Mouse (Mus musculus): ENCODE data around the gene Corin. TPM values are rescaled to one million over a fixed set of nuclear protein-coding genes. Genes with fewer than 3 reads are reported as not detected.
A peak's percentile ranks its signal among the peaks of the same experiment; 100 is the strongest.

The Corin gene
- polyA plus RNA-seq, 1 experiment from 2014 or later: 0.45 TPM

DNA sequence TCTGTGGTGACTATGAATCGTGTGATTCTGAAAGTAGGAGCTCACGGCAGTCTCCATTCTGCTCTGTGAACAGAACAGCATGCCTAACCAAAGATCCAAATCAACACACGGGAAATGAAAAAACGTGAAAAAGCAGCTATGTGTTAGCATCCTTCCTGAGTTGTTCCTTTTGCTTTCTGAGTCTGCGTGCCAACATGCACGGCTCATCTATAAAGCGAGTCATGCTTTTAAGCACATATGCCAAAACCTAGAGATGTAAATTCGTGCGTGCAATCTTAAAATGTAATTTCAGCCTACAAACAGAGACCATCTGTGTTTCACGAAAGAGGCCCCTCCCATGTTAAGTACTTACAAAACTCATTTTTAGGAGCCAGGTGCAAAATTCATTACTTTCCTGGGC, 171.4 kb downstream of the Corin start:
- in situ Hi-C loops (cut with MboI; ENCODE audit: low pct_unique_long_range_greater_than_20kb): no loop called here
- ChIA-PET POLR2A (no interaction called here), CTCF (interaction anchor here (0.8 to 1.6 kb wide), 5 partner anchors 10 to 187 kb away, joined by 3 to 4 read pairs (median 3); no protein-coding TSS in a partner anchor)
- ATAC-seq (no peak), DNase-seq (ENCODE audit: low read depth, low spot score) (no peak)
- no peaks in the 10 kb centered on the region for H3K27me3 ChIP-seq
- no peak for TF ChIP-seq CTCF (IDR thresholded peaks at IDR 0.05)

GRCm38 (mm10) chr5:72331217-72331616, 173.1 kb downstream of the Corin start:
- ATAC-seq (no peak), DNase-seq (ENCODE audit: low read depth, low spot score) (no peak)
- no peaks in the 10 kb centered on the region for H3K27me3 ChIP-seq
- no peak for TF ChIP-seq CTCF (IDR thresholded peaks at IDR 0.05)
- CTCF ChIA-PET: interaction anchor here (0.8 kb wide), 1 partner anchor 11 kb away, joined by 3 read pairs; no protein-coding TSS in a partner anchor
- POLR2A ChIA-PET: interaction anchor here (0.5 kb wide), 1 partner anchor 344 kb away, joined by 6 read pairs; no protein-coding TSS in a partner anchor
- in situ Hi-C loops (cut with MboI; ENCODE audit: low pct_unique_long_range_greater_than_20kb): no loop called here

DNA sequence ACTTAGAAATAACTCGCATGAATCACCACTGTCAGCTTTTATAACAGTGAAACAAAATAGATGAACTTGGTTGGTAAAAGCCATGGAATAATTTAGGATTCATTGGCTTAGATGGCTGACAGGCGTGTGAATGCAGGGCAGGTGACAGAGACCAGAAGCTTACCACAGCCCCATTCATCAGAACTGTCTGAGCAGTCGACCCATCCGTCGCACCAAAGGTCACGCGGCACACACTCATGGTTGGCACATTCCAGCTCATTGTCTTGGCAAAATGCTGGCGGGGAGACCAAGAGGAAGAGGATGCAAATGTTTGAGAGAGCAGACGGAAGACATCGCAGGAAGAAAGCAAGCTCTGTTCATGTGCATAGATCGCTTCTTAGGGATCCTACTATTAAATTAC, 173.6 kb downstream of the Corin start:
- POLR2A ChIA-PET: interaction anchor here (0.5 kb wide), 1 partner anchor 345 kb away, joined by 6 read pairs; no protein-coding TSS in a partner anchor
- in situ Hi-C loops (cut with MboI; ENCODE audit: low pct_unique_long_range_greater_than_20kb): no loop called here
- H3K27me3 ChIP-seq: no peaks in the 10 kb centered on the region
- CTCF ChIA-PET: interaction anchor here (0.9 to 1.6 kb wide), 2 partner anchors 11 to 380 kb away, joined by 3 to 4 read pairs; no protein-coding TSS in a partner anchor
- TF ChIP-seq CTCF (IDR thresholded peaks at IDR 0.05): no peak
- no peak for ATAC-seq
- no peak for DNase-seq (ENCODE audit: low read depth, low spot score)

DNA sequence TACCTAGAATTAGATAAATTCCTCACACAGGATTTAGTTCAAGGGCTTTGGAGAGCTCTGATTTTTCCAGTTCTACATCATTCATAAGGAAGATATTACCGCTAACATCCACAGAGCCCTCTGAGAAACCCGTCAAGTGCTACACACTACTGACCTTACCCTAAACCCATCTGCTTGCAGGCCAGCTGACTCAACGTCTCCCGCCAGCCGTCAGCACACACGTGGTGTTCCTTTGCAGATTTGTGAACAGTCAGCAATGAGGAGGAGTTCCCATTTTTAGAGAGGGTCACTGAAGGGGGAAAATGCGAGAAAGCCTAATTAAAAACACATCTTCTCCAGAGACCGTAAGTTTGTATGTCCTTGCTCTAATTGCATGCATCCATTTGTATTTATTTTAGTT, 174.8 kb downstream of the Corin start:
- POLR2A ChIA-PET: no interaction called here
- in situ Hi-C loops (cut with MboI; ENCODE audit: low pct_unique_long_range_greater_than_20kb): no loop called here
- CTCF ChIA-PET: interaction anchor here (1.6 kb wide), 1 partner anchor 381 kb away, joined by 3 read pairs; no protein-coding TSS in a partner anchor
- ATAC-seq: no peak
- DNase-seq (ENCODE audit: low read depth, low spot score): no peak
- TF ChIP-seq CTCF (IDR thresholded peaks at IDR 0.05): no peak
- no peaks in the 10 kb centered on the region for H3K27me3 ChIP-seq

DNA sequence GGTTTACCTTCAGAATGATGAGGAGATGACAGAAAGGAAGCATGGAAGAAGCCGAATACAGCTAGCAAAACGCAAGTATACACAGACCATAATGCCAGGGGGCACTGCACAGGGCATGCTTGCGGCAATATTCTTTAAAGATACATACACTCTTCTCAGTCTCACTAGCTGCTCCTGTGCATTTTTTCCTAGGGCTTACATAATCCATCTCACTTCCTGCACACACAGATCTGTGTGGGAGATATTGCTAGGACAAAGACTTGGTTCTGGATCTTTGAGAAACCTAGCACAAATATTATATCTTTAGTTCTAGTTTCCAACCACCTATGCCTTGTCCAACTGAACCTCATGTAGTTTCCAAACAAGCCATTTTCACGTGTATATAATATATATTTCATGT, 189.0 kb downstream of the Corin start:
- no peak for ATAC-seq
- no peak for TF ChIP-seq CTCF (IDR thresholded peaks at IDR 0.05)
- no peaks in the 10 kb centered on the region for H3K27me3 ChIP-seq
- in situ Hi-C loops (cut with MboI; ENCODE audit: low pct_unique_long_range_greater_than_20kb): no loop called here
- DNase-seq (ENCODE audit: low read depth, low spot score): no peak
- POLR2A ChIA-PET: no interaction called here
- CTCF ChIA-PET: no interaction called here

- DNase-seq (ENCODE audit: low read depth, low spot score): no peak
- in situ Hi-C loops (cut with MboI; ENCODE audit: low pct_unique_long_range_greater_than_20kb): no loop called here
- ATAC-seq: no peak
- ChIA-PET POLR2A (no interaction called here), CTCF (no interaction called here)
- TF ChIP-seq CTCF (IDR thresholded peaks at IDR 0.05): no peak
- no peaks in the 10 kb centered on the region for H3K27me3 ChIP-seq
Observed at GRCm38 (mm10) chr5:72298418-72299104, 205.7 kb downstream of the Corin start.

- ATAC-seq (no peak), DNase-seq (ENCODE audit: low read depth, low spot score) (no peak)
- ChIA-PET POLR2A (no interaction called here), CTCF (interaction anchor here (1.2 to 1.8 kb wide), 3 partner anchors 10 to 14 kb away, joined by 4 to 5 read pairs (median 5); no protein-coding TSS in a partner anchor)
- TF ChIP-seq CTCF (IDR thresholded peaks at IDR 0.05): no peak
- in situ Hi-C loops (cut with MboI; ENCODE audit: low pct_unique_long_range_greater_than_20kb): no loop called here
- H3K27me3 ChIP-seq: no peaks in the 10 kb centered on the region
Observed at GRCm38 (mm10) chr5:72285077-72285476, 219.2 kb downstream of the Corin start.

DNA sequence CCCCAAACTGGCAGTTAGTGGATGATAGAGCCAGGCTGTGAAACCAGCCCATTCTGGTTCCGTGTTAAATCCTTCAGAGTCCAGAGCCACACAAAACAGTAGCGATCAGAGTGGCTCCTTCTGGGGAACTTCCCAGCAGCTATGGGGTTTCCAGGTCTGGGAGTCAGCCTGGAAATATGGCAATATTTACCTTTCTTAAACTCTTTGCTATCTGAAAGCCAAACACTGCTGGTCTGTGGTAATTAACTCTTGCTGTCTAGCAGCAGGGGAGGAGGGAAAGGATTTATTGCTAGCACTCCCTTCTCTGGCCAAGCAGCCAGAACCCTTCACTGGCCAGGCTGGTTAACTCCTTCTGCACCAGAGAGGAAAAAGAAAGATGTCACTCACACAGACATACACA, 221.4 kb downstream of the Corin start:
- ATAC-seq: no peak
- no peaks in the 10 kb centered on the region for H3K27me3 ChIP-seq
- no peak for TF ChIP-seq CTCF (IDR thresholded peaks at IDR 0.05)
- DNase-seq (ENCODE audit: low read depth, low spot score): no peak
- CTCF ChIA-PET: no interaction called here
- POLR2A ChIA-PET: no interaction called here
- in situ Hi-C loops (cut with MboI; ENCODE audit: low pct_unique_long_range_greater_than_20kb): no loop called here

GRCm38 (mm10) chr5:72269652-72270051, 234.6 kb downstream of the Corin start:
- in situ Hi-C loops (cut with MboI; ENCODE audit: low pct_unique_long_range_greater_than_20kb): loop anchor here (5.0 to 25.0 kb wide), 2 partner anchors 97 to 757 kb away; no protein-coding TSS in a partner anchor
- CTCF ChIA-PET: interaction anchor here (0.9 to 1.7 kb wide), 5 partner anchors 16 to 97 kb away, joined by 3 to 9 read pairs (median 5); no protein-coding TSS in a partner anchor
- POLR2A ChIA-PET: no interaction called here
- H3K27me3 ChIP-seq: no peaks in the 10 kb centered on the region
- DNase-seq (ENCODE audit: low read depth, low spot score): no peak
- ATAC-seq: no peak
- peak; percentile 64 for TF ChIP-seq CTCF (IDR thresholded peaks at IDR 0.05)

GRCm38 (mm10) chr5:72269204-72269603, 235.1 kb downstream of the Corin start:
- no peaks in the 10 kb centered on the region for H3K27me3 ChIP-seq
- no peak for TF ChIP-seq CTCF (IDR thresholded peaks at IDR 0.05)
- POLR2A ChIA-PET: no interaction called here
- CTCF ChIA-PET: interaction anchor here (0.9 to 1.7 kb wide), 5 partner anchors 16 to 96 kb away, joined by 3 to 9 read pairs (median 5); no protein-coding TSS in a partner anchor
- DNase-seq (ENCODE audit: low read depth, low spot score): no peak
- in situ Hi-C loops (cut with MboI; ENCODE audit: low pct_unique_long_range_greater_than_20kb): loop anchor here (5.0 to 25.0 kb wide), 2 partner anchors 97 to 757 kb away; no protein-coding TSS in a partner anchor
- ATAC-seq: no peak

GRCm38 (mm10) chr5:72266955-72267535, 237.2 kb downstream of the Corin start:
- no peaks in the 10 kb centered on the region for H3K27me3 ChIP-seq
- DNase-seq (ENCODE audit: low read depth, low spot score): no peak
- ChIA-PET POLR2A (no interaction called here), CTCF (interaction anchor here (0.7 to 0.9 kb wide), 3 partner anchors 17 to 94 kb away, joined by 3 read pairs; no protein-coding TSS in a partner anchor)
- ATAC-seq: no peak
- no peak for TF ChIP-seq CTCF (IDR thresholded peaks at IDR 0.05)
- in situ Hi-C loops (cut with MboI; ENCODE audit: low pct_unique_long_range_greater_than_20kb): loop anchor here (5.0 to 25.0 kb wide), 2 partner anchors 95 to 755 kb away; no protein-coding TSS in a partner anchor

Measured in Patski (cell line).